Mouse (Mus musculus) brain, embryonic 14.5 days (tissue): Measurements from ENCODE around the gene Stx7.

Experiments used
- CTCF ChIP-seq: fragments of 200-500 bp; IDR thresholded peaks from 2 replicates; pipeline ENCODE4 v1.5.1; 2012; ENCODE audit warnings: inconsistent platforms, mild to moderate bottlenecking, moderate library complexity, borderline replicate concordance; ENCODE audit not compliant: insufficient read depth, insufficient read length; ENCODE audit errors: extremely low read depth
- POLR2A ChIP-seq: fragments of 200-500 bp; IDR thresholded peaks from 2 replicates; pipeline ENCODE4 v1.6.1; 2012; ENCODE audit warnings: mild to moderate bottlenecking, inconsistent platforms, borderline replicate concordance; ENCODE audit not compliant: poor library complexity, insufficient read depth, insufficient read length, severe bottlenecking; ENCODE audit errors: extremely low read depth

DNA sequence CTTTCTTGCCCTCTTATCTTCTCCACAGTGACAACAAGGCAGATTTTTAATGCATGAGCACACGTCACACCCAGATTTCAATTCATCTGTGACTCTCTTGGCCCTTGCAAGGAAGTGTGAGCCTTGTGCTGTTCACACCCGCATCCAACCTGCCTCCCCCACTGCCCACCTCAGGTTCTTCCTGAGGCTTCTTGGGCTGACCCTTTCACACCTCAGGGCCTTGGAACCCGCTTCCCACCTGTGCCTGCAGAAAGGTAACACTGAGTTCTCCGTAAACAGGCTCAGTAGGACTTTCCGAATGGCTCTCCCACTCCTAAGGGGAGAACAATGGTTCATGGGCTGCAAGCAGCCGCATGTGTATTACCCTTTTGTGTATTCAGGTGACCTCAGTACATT, 15.8 kb downstream of the Stx7 start:
- TF ChIP-seq CTCF = no peak
- no peak for TF ChIP-seq POLR2A
